Mouse (Mus musculus) heart, embryonic 11.5 days (tissue): ENCODE data around the gene Unc119b. TPM values are rescaled to one million over a fixed set of nuclear protein-coding genes. Genes with fewer than 3 reads are reported as not detected.

Experiments
- ATAC-seq: fragments of 200-750 bp; cut with Nextera tagmentation; replicated peaks from 2 replicates; pipeline ENCODE4 v1.8.0; 2017; ENCODE audit warnings: moderate library complexity; ENCODE audit not compliant: insufficient number of reproducible peaks, low FRiP score, low TSS enrichment
- H3K27ac ChIP-seq: fragments of 300-500 bp; sonication (generic); 2 replicates; pipeline ENCODE4 v1.5.1; 2014; ENCODE audit warnings: mild to moderate bottlenecking, low read depth, low read length
- H3K27me3 ChIP-seq: fragments of 300-500 bp; sonication (generic); 2 replicates; pipeline ENCODE4 v1.6.1; 2014; ENCODE audit warnings: mild to moderate bottlenecking, low read length, mixed read lengths; ENCODE audit not compliant: control insufficient read depth, insufficient read depth
- H3K36me3 ChIP-seq: fragments of 300-500 bp; sonication (generic); 2 replicates; pipeline ENCODE4 v1.6.1; 2014; ENCODE audit warnings: mild to moderate bottlenecking, low read length, moderate library complexity, mixed read lengths; ENCODE audit not compliant: control insufficient read depth, insufficient read depth
- H3K4me1 ChIP-seq: fragments of 300-500 bp; sonication (generic); 2 replicates; pipeline ENCODE4 v1.6.1; 2014; ENCODE audit warnings: low read length; ENCODE audit not compliant: control insufficient read depth, insufficient read depth
- H3K4me2 ChIP-seq: fragments of 300-500 bp; sonication (generic); 2 replicates; pipeline ENCODE4 v1.6.1; 2014; ENCODE audit warnings: mild to moderate bottlenecking, moderate library complexity
- H3K4me3 ChIP-seq: fragments of 300-500 bp; sonication (generic); 2 replicates; pipeline ENCODE4 v1.5.1; 2014; ENCODE audit warnings: low read depth, low read length
- H3K9ac ChIP-seq: fragments of 300-500 bp; sonication (generic); 2 replicates; pipeline ENCODE4 v1.6.1; 2014; ENCODE audit warnings: mild to moderate bottlenecking, low read depth, low read length, moderate library complexity
- H3K9me3 ChIP-seq: fragments of 300-500 bp; sonication (generic); replicated peaks from 2 replicates; pipeline ENCODE4 v1.6.1; 2016; ENCODE audit warnings: low read length; ENCODE audit not compliant: control insufficient read depth
- WGBS: fragments of 180-500 bp; shearing (Covaris S2); extraction: QIAGEN DNeasy Blood & Tissue Kit; methylation state at CpG from one replicate; pipeline ENCODE4 v1.1.7; 2014; ENCODE audit not compliant: insufficient replicate concordance; 5-methylcytosine and 5-hydroxymethylcytosine counted together
- polyA plus RNA-seq: library from polyadenylated mRNA; unstranded; fragments of >200 nt; fragmentation: Nextera tagmentation; extraction: Ambion mirVana; gene quantifications from 2 replicates; pipeline ENCODE4 v1.2.1, GENCODE M21; 2014

Gene Unc119b
- polyA plus RNA-seq, 1 experiment from 2014 or later, result 18.9 TPM

- Histone ChIP-seq H3K4me1 (peaks cover 13% of the 10 kb centered on the region; the same call in 1 of the 2 replicates), H3K4me3 (no peak overlapping the region), H3K36me3 (no peaks in the 10 kb centered on the region), H3K9me3 (no peaks in the 10 kb centered on the region), H3K27me3 (no peaks in the 10 kb centered on the region), H3K4me2 (no peak overlapping the region), H3K27ac (no peak overlapping the region), H3K9ac (0 out of 2 replicates have a peak overlapping the region, but pooled peaks have one; percentile 22)
- 37% methylated on average over 13 of the region's 13 CpGs for WGBS
- no peak for ATAC-seq
Observed at GRCm38 (mm10) chr5:115161064-115161939, 26.5 kb upstream of the Unc119b start.

DNA sequence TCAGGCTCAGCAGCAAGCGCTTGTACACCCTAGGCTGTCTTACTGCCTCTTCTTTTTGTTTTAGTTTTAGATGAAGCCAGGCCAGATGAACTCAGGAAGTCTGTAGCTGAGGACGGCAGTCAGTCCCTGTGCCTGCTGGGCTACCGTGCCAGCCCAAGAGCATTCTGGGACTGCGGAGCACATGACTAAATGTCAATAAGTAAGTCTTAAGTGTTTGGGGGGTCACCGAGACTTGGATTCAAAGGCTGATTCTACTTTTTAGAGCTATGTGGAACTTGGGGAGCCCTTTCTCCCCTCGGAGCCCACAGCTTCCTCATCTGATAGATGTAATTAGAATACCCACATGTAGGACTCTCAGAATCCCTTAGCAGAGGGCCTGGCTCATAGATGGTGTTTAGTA, 25.9 kb upstream of the Unc119b start:
- H3K4me1 ChIP-seq, result peaks cover 19% of the 10 kb centered on the region
- no peaks in the 10 kb centered on the region for H3K36me3 ChIP-seq
- H3K4me3 ChIP-seq, result no peak overlapping the region
- WGBS, result 77% methylated on average over 6 of the region's 6 CpGs
- no peak overlapping the region for H3K9ac ChIP-seq
- no peak for ATAC-seq
- H3K27ac ChIP-seq, result no peak overlapping the region
- no peak overlapping the region for H3K4me2 ChIP-seq
- H3K9me3 ChIP-seq, result no peaks in the 10 kb centered on the region
- no peaks in the 10 kb centered on the region for H3K27me3 ChIP-seq

DNA sequence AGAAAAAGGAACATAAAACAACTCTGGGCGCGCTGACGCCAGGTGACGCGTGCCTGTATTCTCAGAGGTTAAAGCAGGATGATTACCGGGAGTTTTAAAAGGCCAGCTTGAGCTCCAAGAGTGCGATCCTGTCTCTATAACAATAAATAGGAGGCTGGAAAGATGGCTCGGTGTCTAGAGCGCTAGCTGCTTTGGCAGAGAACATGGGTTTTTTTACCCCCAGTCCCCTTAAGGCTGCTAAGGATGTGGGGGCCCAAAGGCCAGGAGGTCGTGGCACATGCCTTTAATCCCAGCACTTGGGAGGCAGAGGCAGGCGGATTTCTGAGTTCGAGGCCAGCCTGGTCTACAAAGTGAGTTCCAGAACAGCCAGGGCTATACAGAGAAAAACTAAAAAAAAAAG, 24.4 kb upstream of the Unc119b start:
- 40% methylated on average over 12 of the region's 12 CpGs for WGBS
- ATAC-seq, result no peak
- Histone ChIP-seq H3K27ac (peak overlapping the region; percentile 82), H3K27me3 (no peaks in the 10 kb centered on the region), H3K4me2 (peak overlapping the region; percentile 75), H3K4me3 (peak overlapping the region; percentile 100), H3K36me3 (no peaks in the 10 kb centered on the region), H3K9ac (peak overlapping the region; percentile 97), H3K4me1 (peaks cover 34% of the 10 kb centered on the region), H3K9me3 (no peaks in the 10 kb centered on the region)

DNA sequence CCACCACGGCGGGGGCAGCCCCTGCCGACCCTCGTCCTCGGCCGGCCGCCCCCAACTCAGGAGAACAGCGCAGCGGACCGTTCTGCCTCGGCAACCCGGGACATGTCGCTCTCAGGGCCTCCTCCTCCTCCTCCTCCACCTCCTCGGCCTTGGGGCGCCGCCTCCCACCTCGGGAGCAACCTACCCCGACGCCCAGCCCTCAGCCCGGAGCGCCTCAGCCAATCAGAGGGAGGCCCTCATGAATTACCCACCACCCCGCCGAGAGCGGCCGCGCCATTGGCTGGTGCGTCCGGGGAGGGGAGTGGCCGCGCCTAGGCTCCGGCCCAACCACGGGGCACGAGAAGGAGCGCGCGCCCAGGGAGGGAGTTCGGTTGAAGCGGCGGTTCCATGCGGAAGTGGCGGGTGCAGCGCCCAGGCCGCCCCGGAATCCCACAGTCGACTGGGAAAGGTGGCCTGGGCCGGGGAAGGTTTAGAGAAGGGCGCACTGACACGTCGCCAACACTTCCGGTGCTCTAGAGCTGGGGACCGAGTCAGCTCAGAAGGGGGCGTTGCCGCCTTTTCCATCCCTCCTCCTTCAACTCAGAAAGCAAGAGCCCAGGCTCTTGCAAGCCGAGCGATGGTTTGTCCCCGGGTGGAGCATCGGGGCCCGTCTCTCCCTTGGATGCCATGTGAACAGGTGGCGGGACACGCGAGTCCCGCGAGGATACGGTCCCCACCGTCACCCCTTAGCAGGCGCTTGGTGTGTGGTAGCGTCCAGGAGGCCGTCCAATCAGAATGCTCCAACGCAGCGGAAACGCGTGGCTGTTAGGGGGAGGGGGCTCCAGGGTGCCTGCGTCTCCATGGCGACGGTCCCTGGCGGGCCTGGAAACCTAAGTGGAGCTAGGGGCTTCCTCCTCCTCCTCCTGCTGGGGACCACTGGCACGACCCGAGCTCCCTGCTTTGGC, 23.5 kb upstream of the Unc119b start, which contains the start of gene Mlec:
Mlec (minus strand) TSS at position 140 of the 944 bp plus-strand sequence.
- Histone ChIP-seq H3K9ac (peak within 1 kb of the TSS; percentile 97), H3K4me1 (peaks cover 40% of the 10 kb centered on the region), H3K27me3 (no peaks in the 10 kb centered on the region), H3K4me3 (peak within 1 kb of the TSS; percentile 100), H3K4me2 (peak within 1 kb of the TSS; percentile 75), H3K27ac (peak within 1 kb of the TSS; percentile 95), H3K9me3 (no peaks in the 10 kb centered on the region), H3K36me3 (no peaks in the 10 kb centered on the region)
- peak; percentile 99 for ATAC-seq
- under 1% methylated on average over 72 of the region's 78 CpGs for whole genome bisulfite sequencing

DNA sequence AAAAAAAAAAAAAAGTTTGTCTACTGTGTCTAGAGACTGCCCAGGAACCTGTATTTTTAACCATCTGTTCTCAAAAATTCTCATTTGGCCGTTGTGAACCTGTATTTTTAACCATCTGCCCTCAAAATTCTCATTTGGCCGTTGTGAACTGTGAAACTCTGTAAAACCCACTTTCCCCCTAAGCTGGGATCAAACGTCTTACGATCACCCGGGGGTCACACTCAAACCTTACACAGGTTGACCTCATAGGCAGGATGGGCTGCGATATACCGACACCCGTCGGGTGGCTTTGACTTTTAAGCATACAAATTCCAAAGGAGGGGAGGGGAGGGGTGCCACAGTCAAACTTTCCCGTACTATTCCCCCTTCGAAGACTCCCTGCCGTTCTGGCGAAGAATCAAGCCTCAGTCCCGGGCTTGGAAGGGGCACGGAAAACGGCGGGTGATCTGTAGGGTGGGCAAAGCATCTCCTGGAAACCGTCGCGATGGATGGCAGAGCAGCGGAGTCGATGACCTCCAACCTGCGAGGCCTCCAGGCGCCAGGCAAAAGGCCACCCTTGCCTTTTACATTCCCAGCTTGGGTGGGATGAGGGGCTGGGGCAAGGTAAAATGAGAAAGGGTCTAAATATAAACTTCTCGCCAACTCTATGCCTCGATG, 22.3 kb upstream of the Unc119b start:
- peak overlapping the region; percentile 100 for H3K4me3 ChIP-seq
- H3K27ac ChIP-seq, result peak overlapping the region; percentile 95
- no peaks in the 10 kb centered on the region for H3K9me3 ChIP-seq
- H3K4me2 ChIP-seq, result peak overlapping the region; percentile 75
- no peak for ATAC-seq
- peaks cover 53% of the 10 kb centered on the region for H3K4me1 ChIP-seq
- peak overlapping the region; percentile 97 for H3K9ac ChIP-seq
- H3K36me3 ChIP-seq, result no peaks in the 10 kb centered on the region
- H3K27me3 ChIP-seq, result no peaks in the 10 kb centered on the region
- 3% methylated on average over 26 of the region's 26 CpGs for WGBS

- ATAC-seq, result no peak
- H3K27me3 ChIP-seq, result no peaks in the 10 kb centered on the region
- 54% methylated on average over 7 of the region's 7 CpGs for WGBS
- H3K9me3 ChIP-seq, result no peaks in the 10 kb centered on the region
- H3K4me1 ChIP-seq, result peaks cover 57% of the 10 kb centered on the region
- 0 out of 2 replicates have a peak overlapping the region, but pooled peaks have one; percentile 24 for H3K27ac ChIP-seq
- H3K36me3 ChIP-seq, result no peaks in the 10 kb centered on the region
- peak overlapping the region; percentile 75 for H3K4me2 ChIP-seq
- H3K9ac ChIP-seq, result peak overlapping the region; percentile 97
- H3K4me3 ChIP-seq, result peak overlapping the region; percentile 100
Observed at GRCm38 (mm10) chr5:115156401-115156800, 21.6 kb upstream of the Unc119b start.

GRCm38 (mm10) chr5:115155831-115156230, 21.1 kb upstream of the Unc119b start:
- Histone ChIP-seq H3K27ac (peak overlapping the region; percentile 24; the same call in 1 of the 2 replicates), H3K4me3 (peak overlapping the region; percentile 100), H3K36me3 (no peaks in the 10 kb centered on the region), H3K27me3 (no peaks in the 10 kb centered on the region), H3K9ac (peak overlapping the region; percentile 97), H3K9me3 (no peaks in the 10 kb centered on the region), H3K4me1 (peaks cover 54% of the 10 kb centered on the region), H3K4me2 (peak overlapping the region; percentile 75)
- WGBS, result 29% methylated on average over 5 of the region's 5 CpGs
- ATAC-seq, result no peak

GRCm38 (mm10) chr5:115155156-115155631, 20.4 kb upstream of the Unc119b start:
- Histone ChIP-seq H3K27ac (no peak overlapping the region), H3K4me3 (peak overlapping the region; percentile 100), H3K4me1 (peaks cover 54% of the 10 kb centered on the region), H3K9ac (peak overlapping the region; percentile 97), H3K36me3 (peaks cover 6% of the 10 kb centered on the region), H3K27me3 (no peaks in the 10 kb centered on the region), H3K4me2 (peak overlapping the region; percentile 75), H3K9me3 (no peaks in the 10 kb centered on the region)
- WGBS, result 60% methylated on average over 13 of the region's 13 CpGs
- ATAC-seq, result no peak
